Mouse (Mus musculus): ENCODE results near the gene Wasf2. TPM values are rescaled to one million over a fixed set of nuclear protein-coding genes. Genes with fewer than 3 reads are reported as not detected.

Gene Wasf2
- polyA plus RNA-seq, 1 experiment from 2014 or later = 103 TPM

GRCm38 (mm10) chr4:133247072-133247471, 116.8 kb downstream of the Wasf2 start:
- Histone ChIP-seq H3K9me3 (ENCODE audit: control insufficient read depth, low read length) (no peaks in the 10 kb centered on the region), H3K4me3 (ENCODE audit: low read length) (no peak overlapping the region), H3K4me1 (ENCODE audit: control insufficient read depth, insufficient read depth, low read length) (peaks cover 25% of the 10 kb centered on the region), H3K9ac (ENCODE audit: low read depth, low read length) (no peak overlapping the region), H3K27ac (ENCODE audit: low read depth, low read length) (no peak overlapping the region), H3K4me2 (replicated peaks; ENCODE audit: low read depth, low read length) (no peak overlapping the region), H3K36me3 (ENCODE audit: control insufficient read depth, insufficient read depth, low read length) (no peaks in the 10 kb centered on the region), H3K27me3 (ENCODE audit: control insufficient read depth, insufficient read depth, low read length) (peaks cover 48% of the 10 kb centered on the region)
- 30% methylated on average over 15 of the region's 15 CpGs for WGBS
- ATAC-seq (ENCODE audit: low FRiP score, low TSS enrichment) = no peak

GRCm38 (mm10) chr4:133247806-133248449, 117.6 kb downstream of the Wasf2 start:
- Histone ChIP-seq H3K27ac (ENCODE audit: low read depth, low read length) (no peak overlapping the region), H3K4me1 (ENCODE audit: control insufficient read depth, insufficient read depth, low read length) (peaks cover 25% of the 10 kb centered on the region), H3K27me3 (ENCODE audit: control insufficient read depth, insufficient read depth, low read length) (peaks cover 48% of the 10 kb centered on the region), H3K9ac (ENCODE audit: low read depth, low read length) (no peak overlapping the region), H3K9me3 (ENCODE audit: control insufficient read depth, low read length) (no peaks in the 10 kb centered on the region), H3K36me3 (ENCODE audit: control insufficient read depth, insufficient read depth, low read length) (no peaks in the 10 kb centered on the region), H3K4me2 (replicated peaks; ENCODE audit: low read depth, low read length) (no peak overlapping the region), H3K4me3 (ENCODE audit: low read length) (no peak overlapping the region)
- WGBS = 54% methylated on average over 13 of the region's 13 CpGs
- ATAC-seq (ENCODE audit: low FRiP score, low TSS enrichment) = no peak

Small RNAs within 50 kb of the gene (microRNA-seq; reads per million reads assigned to microRNA genes)
- 0.84 reads per million for gene Mir7017

Other genes starting within 250 kb of the Wasf2 start
- 56.3 and 62.5 TPM in 2 replicates for gene Stx12, start 246.0 kb upstream of the Wasf2 start, polyA plus RNA-seq (2014; fragmentation: Nextera tagmentation; extraction: Ambion mirVana)
- gene Fam76a, start 207.9 kb upstream of the Wasf2 start, polyA plus RNA-seq (2014; fragmentation: Nextera tagmentation; extraction: Ambion mirVana) = 27.2 and 43.3 TPM in 2 replicates
- gene Fgr, start 156.4 kb upstream of the Wasf2 start, polyA plus RNA-seq (2014; fragmentation: Nextera tagmentation; extraction: Ambion mirVana) = 0.23 and 0.45 TPM in 2 replicates
- 11.3 and 12.1 TPM in 2 replicates for gene Ahdc1, start 119.2 kb upstream of the Wasf2 start, polyA plus RNA-seq (2014; fragmentation: Nextera tagmentation; extraction: Ambion mirVana)
- gene Cd164l2, start 81.6 kb downstream of the Wasf2 start, polyA plus RNA-seq (2014; fragmentation: Nextera tagmentation; extraction: Ambion mirVana) = 6.9 and 7.6 TPM in 2 replicates
- 0.53 TPM in 1 of 2 replicates, not detected in the other for gene Gpr3, start 82.0 kb downstream of the Wasf2 start, polyA plus RNA-seq (2014; fragmentation: Nextera tagmentation; extraction: Ambion mirVana)
- gene Map3k6, start 110.3 kb downstream of the Wasf2 start, polyA plus RNA-seq (2014; fragmentation: Nextera tagmentation; extraction: Ambion mirVana) = 2.8 and 4.1 TPM in 2 replicates
- gene Sytl1, start 132.6 kb downstream of the Wasf2 start, polyA plus RNA-seq (2014; fragmentation: Nextera tagmentation; extraction: Ambion mirVana) = 0.70 and 1.1 TPM in 2 replicates
- gene Tmem222, start 147.3 kb downstream of the Wasf2 start, polyA plus RNA-seq (2014; fragmentation: Nextera tagmentation; extraction: Ambion mirVana) = 74.9 and 87.9 TPM in 2 replicates
- 10.0 and 16.0 TPM in 2 replicates for gene Wdtc1, start 223.0 kb downstream of the Wasf2 start, polyA plus RNA-seq (2014; fragmentation: Nextera tagmentation; extraction: Ambion mirVana)
- 5.6 and 7.6 TPM in 2 replicates for gene Slc9a1, start 239.2 kb downstream of the Wasf2 start, polyA plus RNA-seq (2014; fragmentation: Nextera tagmentation; extraction: Ambion mirVana)